Mouse (Mus musculus): ENCODE results near the gene Tm6sf2.
A peak's percentile ranks its signal among the peaks of the same experiment; 100 is the strongest.

The Tm6sf2 gene

DNA sequence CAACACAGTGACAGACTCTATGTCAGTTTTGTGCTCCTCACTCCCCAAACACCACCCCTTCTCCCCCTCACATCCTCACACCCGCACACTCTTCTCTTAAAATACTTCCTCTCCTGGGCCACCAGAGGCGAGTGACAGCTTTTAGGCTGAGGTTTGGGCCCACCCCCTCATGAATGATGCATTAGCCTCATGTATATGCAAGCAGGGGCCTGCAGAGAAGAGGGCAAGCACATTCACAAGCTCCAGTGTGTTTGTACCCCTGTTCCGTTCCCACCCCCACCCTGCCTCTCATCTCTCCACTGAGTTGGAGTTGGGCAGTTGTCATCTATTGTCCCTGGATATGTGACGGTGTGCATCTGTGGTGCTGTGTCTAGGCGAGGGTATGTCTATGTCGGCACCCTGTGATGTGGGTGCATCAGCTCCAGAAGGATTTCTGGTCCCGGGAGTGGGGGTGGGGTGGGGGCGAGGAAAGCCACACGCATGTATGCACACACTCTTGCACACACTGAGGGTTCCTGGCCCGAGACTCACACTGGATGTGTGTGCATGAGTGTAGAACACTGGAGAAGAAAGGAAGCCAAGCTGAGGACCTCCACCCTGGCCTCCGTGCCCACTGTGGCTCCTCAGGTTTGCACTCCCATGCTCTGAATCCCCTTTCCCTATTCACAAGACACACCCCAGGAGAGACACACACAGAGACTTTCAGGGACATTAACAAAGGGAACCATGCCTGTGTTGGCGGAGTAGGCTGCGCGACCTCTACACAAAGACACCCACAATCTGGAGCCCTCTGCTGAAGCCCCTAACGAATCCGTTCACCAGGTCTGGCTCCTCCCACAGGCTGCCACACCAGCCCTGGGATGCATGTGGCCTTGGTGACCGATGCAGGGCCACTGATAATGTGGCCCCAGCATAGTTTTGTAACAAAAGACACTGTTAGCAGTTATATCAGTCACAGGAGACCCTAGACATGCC, 46.3 kb downstream of the Tm6sf2 start:
- peak; percentile 72; the same call in 1 of the 2 replicates for TF ChIP-seq POU5F1 (IDR thresholded peaks at IDR 0.05; ENCODE audit: borderline replicate concordance, low read length)
- no peak for TF ChIP-seq NANOG (IDR thresholded peaks at IDR 0.05; ENCODE audit: borderline replicate concordance, low read length)
- H3K4me3 ChIP-seq (replicated peaks; ENCODE audit: low read length): no peak overlapping the region
- H3K4me1 ChIP-seq (replicated peaks; ENCODE audit: low read depth, low read length): peaks cover 37% of the 10 kb centered on the region

DNA sequence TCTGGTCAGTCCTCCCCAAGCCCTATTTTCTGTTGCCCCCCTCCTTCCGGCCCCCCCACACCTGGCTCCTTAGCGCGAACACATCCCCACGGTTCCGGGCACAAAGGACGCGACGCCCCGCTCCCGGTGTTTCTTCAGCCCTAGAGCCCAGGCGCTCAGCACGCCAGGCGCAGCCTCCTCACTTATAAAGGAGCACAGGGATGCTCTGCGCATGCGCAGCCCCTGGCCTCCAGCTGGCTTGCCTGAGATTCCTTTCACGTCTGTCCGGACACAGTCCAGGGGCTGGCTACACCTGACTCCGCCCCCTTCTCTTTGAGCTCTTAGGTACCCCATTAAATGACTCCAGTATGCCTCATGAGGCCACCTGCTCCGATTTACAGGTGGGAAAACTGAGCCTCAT, 47.9 kb downstream of the Tm6sf2 start, which contains the start of gene Ncan:
Gene Ncan (minus strand): TSS at position 207 of the 400 bp plus-strand sequence.
- Histone ChIP-seq H3K27me3 (ENCODE audit: insufficient read depth, low read length) (peaks cover 53% of the 10 kb centered on the region), H3K36me3 (ENCODE audit: insufficient read depth, low read length) (no peaks in the 10 kb centered on the region), H3K4me3 (replicated peaks; ENCODE audit: low read length) (peak within 1 kb of the TSS; percentile 70), H3K4me1 (replicated peaks; ENCODE audit: low read depth, low read length) (peaks cover 32% of the 10 kb centered on the region), H3K9me3 (ENCODE audit: low read length) (no peaks in the 10 kb centered on the region)
- no peak for TF ChIP-seq POU5F1 (IDR thresholded peaks at IDR 0.05; ENCODE audit: borderline replicate concordance, low read length)
- TF ChIP-seq CTCF (conservative IDR thresholded peaks at IDR 0.05; ENCODE audit: low read length): no peak
- TF ChIP-seq NANOG (IDR thresholded peaks at IDR 0.05; ENCODE audit: borderline replicate concordance, low read length): no peak

More for the DNA sequence above, 46.3 kb downstream of the Tm6sf2 start:
- H3K9me3 ChIP-seq (ENCODE audit: low read length): no peaks in the 10 kb centered on the region
- H3K36me3 ChIP-seq (ENCODE audit: insufficient read depth, low read length): no peaks in the 10 kb centered on the region
- peaks cover 65% of the 10 kb centered on the region for H3K27me3 ChIP-seq (ENCODE audit: insufficient read depth, low read length)

DNA sequence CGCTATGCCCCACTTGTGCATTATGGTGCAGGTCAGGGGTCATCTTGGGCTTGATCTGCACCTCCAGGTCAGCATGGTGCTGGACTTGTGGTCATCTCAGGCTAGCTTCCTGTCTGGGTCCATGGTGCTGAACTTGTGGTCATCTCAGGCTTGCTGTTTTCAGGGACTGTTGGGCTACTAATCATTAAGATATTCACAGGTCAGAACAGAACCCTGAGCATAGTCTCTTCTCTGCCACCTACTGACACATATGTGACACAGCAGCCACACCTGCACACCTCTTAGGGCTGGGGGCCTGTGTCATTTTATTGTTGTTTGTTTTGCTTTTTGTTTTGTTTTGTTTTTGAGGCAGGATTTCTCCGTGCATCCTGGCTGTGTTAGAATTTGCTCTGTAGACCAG, 50.1 kb downstream of the Tm6sf2 start:
- Histone ChIP-seq H3K9me3 (ENCODE audit: low read length) (no peaks in the 10 kb centered on the region), H3K4me1 (replicated peaks; ENCODE audit: low read depth, low read length) (peaks cover 27% of the 10 kb centered on the region), H3K4me3 (replicated peaks; ENCODE audit: low read length) (no peak overlapping the region), H3K36me3 (ENCODE audit: insufficient read depth, low read length) (no peaks in the 10 kb centered on the region), H3K27me3 (ENCODE audit: insufficient read depth, low read length) (peaks cover 31% of the 10 kb centered on the region)
- TF ChIP-seq CTCF (conservative IDR thresholded peaks at IDR 0.05; ENCODE audit: low read length) (peak; percentile 59), NANOG (IDR thresholded peaks at IDR 0.05; ENCODE audit: borderline replicate concordance, low read length) (no peak)

DNA sequence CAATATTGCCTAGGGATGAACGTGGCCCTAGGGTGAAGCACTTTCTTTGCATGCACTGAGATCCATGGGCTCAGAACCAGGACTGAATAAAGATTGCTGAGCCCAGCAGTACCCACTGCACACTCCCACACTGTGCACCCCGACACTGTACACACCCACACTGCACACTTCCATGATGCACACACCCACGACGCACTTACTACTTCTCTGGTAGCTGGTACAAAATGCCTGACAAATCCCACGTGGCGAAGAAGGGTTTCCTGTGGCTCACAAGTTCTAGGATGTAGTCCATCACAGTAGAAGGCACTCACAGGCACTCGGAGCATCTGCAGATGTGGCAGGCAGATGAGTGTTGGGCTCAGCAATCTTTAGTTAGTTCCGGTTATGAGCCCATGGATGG, 52.3 kb downstream of the Tm6sf2 start:
- no peaks in the 10 kb centered on the region for H3K36me3 ChIP-seq (ENCODE audit: insufficient read depth, low read length)
- peaks cover 10% of the 10 kb centered on the region for H3K27me3 ChIP-seq (ENCODE audit: insufficient read depth, low read length)
- H3K4me1 ChIP-seq (replicated peaks; ENCODE audit: low read depth, low read length): peaks cover 29% of the 10 kb centered on the region
- no peak overlapping the region for H3K4me3 ChIP-seq (replicated peaks; ENCODE audit: low read length)
- H3K9me3 ChIP-seq (ENCODE audit: low read length): no peaks in the 10 kb centered on the region
- TF ChIP-seq CTCF (conservative IDR thresholded peaks at IDR 0.05; ENCODE audit: low read length): no peak
- TF ChIP-seq POU5F1 (IDR thresholded peaks at IDR 0.05; ENCODE audit: borderline replicate concordance, low read length): no peak
- no peak for TF ChIP-seq NANOG (IDR thresholded peaks at IDR 0.05; ENCODE audit: borderline replicate concordance, low read length)

DNA sequence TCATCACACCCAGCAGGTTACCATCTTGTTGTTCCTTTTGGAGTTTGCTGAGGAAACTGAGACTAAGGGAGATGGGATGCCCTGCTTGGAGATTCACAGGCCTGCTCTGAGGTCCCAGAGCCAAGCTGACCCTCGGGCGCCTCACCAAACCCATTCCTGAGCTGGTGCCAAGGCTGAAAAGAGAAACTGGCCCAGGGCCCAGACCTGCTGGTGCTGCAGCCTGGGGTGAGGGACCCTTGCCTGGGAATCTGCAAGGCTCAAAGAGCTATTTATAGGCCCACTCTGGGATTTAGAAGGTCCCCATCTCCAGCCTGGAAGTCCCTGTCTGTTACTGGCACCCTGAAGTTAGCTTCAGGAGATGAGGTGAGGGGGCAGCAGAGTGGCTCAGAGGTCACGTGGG, 55.7 kb downstream of the Tm6sf2 start:
- TF ChIP-seq POU5F1 (IDR thresholded peaks at IDR 0.05; ENCODE audit: borderline replicate concordance, low read length) (no peak), NANOG (IDR thresholded peaks at IDR 0.05; ENCODE audit: borderline replicate concordance, low read length) (no peak), CTCF (conservative IDR thresholded peaks at IDR 0.05; ENCODE audit: low read length) (no peak)
- H3K4me3 ChIP-seq (replicated peaks; ENCODE audit: low read length): no peak overlapping the region
- no peaks in the 10 kb centered on the region for H3K9me3 ChIP-seq (ENCODE audit: low read length)
- H3K27me3 ChIP-seq (ENCODE audit: insufficient read depth, low read length): peaks cover 5% of the 10 kb centered on the region; the same call in 1 of the 2 replicates
- peaks cover 46% of the 10 kb centered on the region for H3K4me1 ChIP-seq (replicated peaks; ENCODE audit: low read depth, low read length)
- H3K36me3 ChIP-seq (ENCODE audit: insufficient read depth, low read length): peaks cover 13% of the 10 kb centered on the region

DNA sequence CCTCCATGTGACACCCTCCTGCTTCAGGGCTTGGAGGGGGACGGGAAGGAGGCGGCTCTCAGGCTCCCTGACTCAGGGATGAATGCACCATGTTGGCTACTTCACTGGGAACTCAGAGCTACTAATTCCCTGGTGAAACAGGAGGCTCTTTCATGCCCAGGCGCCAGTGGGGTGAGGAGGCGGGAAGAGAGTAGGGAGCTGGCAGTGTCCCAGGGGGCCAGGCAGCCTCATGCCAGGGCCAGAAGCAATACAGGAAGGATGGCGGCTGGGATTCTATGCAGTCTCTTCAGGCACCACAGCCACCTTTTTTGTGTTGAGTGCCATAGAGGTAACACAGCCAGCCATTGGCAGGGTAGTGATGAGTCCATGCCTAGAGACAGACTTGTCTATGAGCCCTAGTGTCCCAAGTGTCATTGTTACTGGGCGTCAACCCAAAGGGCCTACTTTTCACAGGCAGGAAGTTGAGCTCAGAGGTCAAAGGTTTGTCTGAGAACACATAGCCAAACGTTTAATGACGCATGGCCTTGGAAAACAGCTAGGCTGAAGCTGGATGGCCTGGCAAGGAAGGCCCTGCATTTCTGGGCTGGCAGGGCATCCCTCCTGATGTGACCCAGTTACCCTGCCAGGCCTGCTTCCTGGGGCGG, 56.7 kb downstream of the Tm6sf2 start:
- Histone ChIP-seq H3K9me3 (ENCODE audit: low read length) (no peaks in the 10 kb centered on the region), H3K36me3 (ENCODE audit: insufficient read depth, low read length) (peaks cover 23% of the 10 kb centered on the region), H3K4me3 (replicated peaks; ENCODE audit: low read length) (peak overlapping the region; percentile 97), H3K27me3 (ENCODE audit: insufficient read depth, low read length) (peaks cover 5% of the 10 kb centered on the region; the same call in 1 of the 2 replicates), H3K4me1 (replicated peaks; ENCODE audit: low read depth, low read length) (peaks cover 55% of the 10 kb centered on the region)
- TF ChIP-seq POU5F1 (IDR thresholded peaks at IDR 0.05; ENCODE audit: borderline replicate concordance, low read length): no peak
- TF ChIP-seq NANOG (IDR thresholded peaks at IDR 0.05; ENCODE audit: borderline replicate concordance, low read length): no peak
- TF ChIP-seq CTCF (conservative IDR thresholded peaks at IDR 0.05; ENCODE audit: low read length): no peak

All from E14TG2a.4 (cell line).